9 mouse cellular contexts compared by ENCODE assay signal in genomic region chr17:56614391-56615135, GRCm38 (mm10). TPM values are rescaled to one million over a fixed set of nuclear protein-coding genes. Genes with fewer than 3 reads are reported as not detected.
DNase-seq lines count a peak whose midpoint lies in the region; ATAC-seq and TF ChIP-seq lines count a peak whose summit lies in the region.
"Had no signal": no experiment of that assay in that cellular context is flagged by ENCODE, and none has a peak within 500 bp of the region (broad histone marks: within the 10 kb centered on the region; RNA-seq: fewer than 3 reads in every experiment).

No protein-coding gene starts in this region.

- TF ChIP-seq EP300 in heart, postnatal 0 days (IDR thresholded peaks at IDR 0.05; ENCODE audit: low read depth) = no peak
- no peak for TF ChIP-seq EP300 in liver, embryonic 14.5 days (IDR thresholded peaks at IDR 0.05; ENCODE audit: low read depth)

- H3K9ac ChIP-seq in heart, postnatal 0 days (replicated peaks; ENCODE audit: low read depth, low read length) = peak overlapping the region; percentile 90
- H3K9ac ChIP-seq in liver, embryonic 14.5 days (replicated peaks) = peak overlapping the region; percentile 91

- 0 out of 2 replicates have a peak overlapping the region, but pooled peaks have one; percentile 4 for H3K27ac ChIP-seq in left cerebral cortex, adult 2 months
- H3K27ac ChIP-seq in heart, postnatal 0 days (ENCODE audit: low read depth) = peak overlapping the region; percentile 87
- peak overlapping the region; percentile 33; the same call in 1 of the 2 replicates for H3K27ac ChIP-seq in liver, embryonic 14.5 days

- ATAC-seq in heart, postnatal 0 days (ENCODE audit: insufficient read depth, low read depth) = no peak
- no peak for ATAC-seq in liver, embryonic 14.5 days (ENCODE audit: insufficient read depth)
- ATAC-seq in megakaryocyte-erythroid progenitor cell, adult 5-6 weeks (replicated peaks; ENCODE audit: low FRiP score, low TSS enrichment, poor library complexity, severe bottlenecking) = no peak

- H3K4me1 ChIP-seq in heart, postnatal 0 days (ENCODE audit: control insufficient read depth, insufficient read depth) = peaks cover 13% of the 10 kb centered on the region
- H3K4me1 ChIP-seq in liver, embryonic 14.5 days (replicated peaks; ENCODE audit: control insufficient read depth in 2 of 2, insufficient read depth in 2 of 2, low read length in 1 of 2) = peaks cover 21 to 30% of the 10 kb centered on the region in 2 experiments

- no peak for TF ChIP-seq CTCF in left cerebral cortex, adult 2 months (IDR thresholded peaks at IDR 0.05)
- no peak for TF ChIP-seq CTCF in heart, postnatal 0 days (IDR thresholded peaks at IDR 0.05; ENCODE audit: low read depth)
- TF ChIP-seq CTCF in liver, embryonic 14.5 days (IDR thresholded peaks at IDR 0.05; ENCODE audit: low read depth) = no peak

- peak overlapping the region; percentile 81 for H3K4me2 ChIP-seq in heart, postnatal 0 days (ENCODE audit: low read depth, low read length)
- peak overlapping the region; percentile 95 for H3K4me2 ChIP-seq in liver, embryonic 14.5 days (ENCODE audit: low read depth)

- DNase-seq in left cerebral cortex, adult 2 months (ENCODE audit: extremely low spot score in 1 of 2, low spot score in 2 of 2) = no peak
- no peak for DNase-seq in left cerebral cortex, adult 11 months (ENCODE audit: low spot score)
- DNase-seq in adipocyte (ENCODE audit: low spot score) = peak; percentile 43
- no peak for DNase-seq in heart, postnatal 0 days (ENCODE audit: low spot score)
- no peak for DNase-seq in liver, embryonic 14.5 days (ENCODE audit: low read depth in 3 of 3, low spot score in 3 of 3)
- DNase-seq in right cerebral cortex, postnatal 25 days = no peak
- no peak for DNase-seq in testis, postnatal 14 days (ENCODE audit: low spot score)

- intact Hi-C loops in left cerebral cortex, adult 2 months (cut with DNase I) = loop anchor here (5.0 kb wide), 1 partner anchor 148 kb away; the partner anchor contains the start of gene Dus3l

- peaks cover 49% of the 10 kb centered on the region for H3K36me3 ChIP-seq in heart, postnatal 0 days (replicated peaks; ENCODE audit: control insufficient read depth, insufficient read depth, low read length)
- H3K36me3 ChIP-seq in liver, embryonic 14.5 days (replicated peaks; ENCODE audit: control insufficient read depth, insufficient read depth, low read depth) = peaks cover 42% of the 10 kb centered on the region

- peak overlapping the region; percentile 81 for H3K4me3 ChIP-seq in left cerebral cortex, adult 2 months
- peak overlapping the region; percentile 84 for H3K4me3 ChIP-seq in heart, postnatal 0 days (ENCODE audit: low read depth, low read length)
- H3K4me3 ChIP-seq in liver, embryonic 14.5 days (ENCODE audit: insufficient read depth in 1 of 2, low read depth in 2 of 2, low read length in 2 of 2) = peak overlapping the region; percentile 78 to 79

- no peaks in the 10 kb centered on the region for H3K9me3 ChIP-seq in heart, postnatal 0 days (replicated peaks; ENCODE audit: control insufficient read depth, low read length)
- H3K9me3 ChIP-seq in liver, embryonic 14.5 days (ENCODE audit: control insufficient read depth, low read length) = no peaks in the 10 kb centered on the region

- H3K27me3 ChIP-seq in heart, postnatal 0 days (ENCODE audit: control insufficient read depth, insufficient read depth, low read length) = no peaks in the 10 kb centered on the region
- H3K27me3 ChIP-seq in liver, embryonic 14.5 days (ENCODE audit: control insufficient read depth, insufficient read depth, low read length) = no peaks in the 10 kb centered on the region

- 24% methylated on average over 14 of the region's 14 CpGs for WGBS in heart, postnatal 0 days
- WGBS in liver, embryonic 14.5 days (ENCODE audit: insufficient replicate concordance) = 19% methylated on average over 14 of the region's 14 CpGs

RNA-seq across cellular contexts. Expression of gene Rpl36, which starts 1.3 kb away (rescaled TPM):
- 100 to 1,000 TPM; 351 to 353 TPM for total RNA-seq in left cerebral cortex, adult 2 months (2021)
- 1,192 and 2,008 TPM in 2 replicates for total RNA-seq in heart, postnatal 0 days (2014; rRNA removed; ENCODE audit: low replicate concordance)
- polyA plus RNA-seq in heart, postnatal 0 days (2015; fragmentation: Nextera tagmentation; extraction: Ambion mirVana) = 1,600 and 1,704 TPM in 2 replicates
- 1,839 and 1,886 TPM in 2 replicates for polyA plus RNA-seq in liver, embryonic 14.5 days (2012; rRNA removed)
- 1,322 and 1,328 TPM in 2 replicates for polyA plus RNA-seq in liver, embryonic 14.5 days (2014; fragmentation: Nextera tagmentation; extraction: Ambion mirVana)
- total RNA-seq in megakaryocyte-erythroid progenitor cell, adult 5-6 weeks (2014; fragmentation: Nextera tagmentation) = 2,912 and 4,512 TPM in 2 replicates
- 2,001 and 2,083 TPM in 2 replicates for total RNA-seq in megakaryocyte-erythroid progenitor cell, adult 5-6 weeks (2017)

RNA-seq across cellular contexts. Expression of gene 2410015M20Rik, which starts 5.0 kb away (rescaled TPM):
- total RNA-seq in left cerebral cortex, adult 2 months (2021) = 100 to 1,000 TPM; 123 to 148 TPM
- total RNA-seq in heart, postnatal 0 days (2014; rRNA removed; ENCODE audit: low replicate concordance) = 199 and 207 TPM in 2 replicates
- 527 and 554 TPM in 2 replicates for polyA plus RNA-seq in heart, postnatal 0 days (2015; fragmentation: Nextera tagmentation; extraction: Ambion mirVana)
- 53.4 and 84.4 TPM in 2 replicates for polyA plus RNA-seq in liver, embryonic 14.5 days (2012; rRNA removed)
- polyA plus RNA-seq in liver, embryonic 14.5 days (2014; fragmentation: Nextera tagmentation; extraction: Ambion mirVana) = 183 and 186 TPM in 2 replicates
- 126 and 171 TPM in 2 replicates for total RNA-seq in megakaryocyte-erythroid progenitor cell, adult 5-6 weeks (2014; fragmentation: Nextera tagmentation)
- 82.9 and 126 TPM in 2 replicates for total RNA-seq in megakaryocyte-erythroid progenitor cell, adult 5-6 weeks (2017)

RNA-seq across cellular contexts. Expression of gene Lonp1, which starts 12.1 kb away (rescaled TPM):
- 10 to 100 TPM; 62.7 to 62.8 TPM for total RNA-seq in left cerebral cortex, adult 2 months (2021)
- 109 and 115 TPM in 2 replicates for total RNA-seq in heart, postnatal 0 days (2014; rRNA removed; ENCODE audit: low replicate concordance)
- polyA plus RNA-seq in heart, postnatal 0 days (2015; fragmentation: Nextera tagmentation; extraction: Ambion mirVana) = 43.6 and 46.4 TPM in 2 replicates
- polyA plus RNA-seq in liver, embryonic 14.5 days (2012; rRNA removed) = 38.5 and 46.3 TPM in 2 replicates
- 28.8 and 36.9 TPM in 2 replicates for polyA plus RNA-seq in liver, embryonic 14.5 days (2014; fragmentation: Nextera tagmentation; extraction: Ambion mirVana)
- 59.8 and 63.2 TPM in 2 replicates for total RNA-seq in megakaryocyte-erythroid progenitor cell, adult 5-6 weeks (2014; fragmentation: Nextera tagmentation)
- total RNA-seq in megakaryocyte-erythroid progenitor cell, adult 5-6 weeks (2017) = 76.5 and 108 TPM in 2 replicates

RNA-seq across cellular contexts. Expression of gene Catsperd, which starts 13.4 kb away (rescaled TPM):
- total RNA-seq in left cerebral cortex, adult 2 months (2021) = under 1 TPM; 0.38 to 0.65 TPM
- not detected in 2 replicates for total RNA-seq in heart, postnatal 0 days (2014; rRNA removed; ENCODE audit: low replicate concordance)
- 0.20 and 0.23 TPM in 2 replicates for polyA plus RNA-seq in heart, postnatal 0 days (2015; fragmentation: Nextera tagmentation; extraction: Ambion mirVana)
- 0.33 and 0.45 TPM in 2 replicates for polyA plus RNA-seq in liver, embryonic 14.5 days (2012; rRNA removed)
- 0.39 and 0.54 TPM in 2 replicates for polyA plus RNA-seq in liver, embryonic 14.5 days (2014; fragmentation: Nextera tagmentation; extraction: Ambion mirVana)
- not detected in 2 replicates for total RNA-seq in megakaryocyte-erythroid progenitor cell, adult 5-6 weeks (2014; fragmentation: Nextera tagmentation)
- total RNA-seq in megakaryocyte-erythroid progenitor cell, adult 5-6 weeks (2017) = 0.38 TPM in 1 of 2 replicates, not detected in the other
- total RNA-seq: common myeloid progenitor, adult 5-6 weeks had no signal

RNA-seq across cellular contexts. Expression of gene Safb, which starts 29.9 kb away (rescaled TPM):
- 100 to 1,000 TPM; 160 to 168 TPM for total RNA-seq in left cerebral cortex, adult 2 months (2021)
- 15.4 and 39.8 TPM in 2 replicates for total RNA-seq in heart, postnatal 0 days (2014; rRNA removed; ENCODE audit: low replicate concordance)
- 52.9 and 55.5 TPM in 2 replicates for polyA plus RNA-seq in heart, postnatal 0 days (2015; fragmentation: Nextera tagmentation; extraction: Ambion mirVana)
- 26.5 and 47.3 TPM in 2 replicates for polyA plus RNA-seq in liver, embryonic 14.5 days (2012; rRNA removed)
- 22.1 and 27.1 TPM in 2 replicates for polyA plus RNA-seq in liver, embryonic 14.5 days (2014; fragmentation: Nextera tagmentation; extraction: Ambion mirVana)
- 122 and 171 TPM in 2 replicates for total RNA-seq in megakaryocyte-erythroid progenitor cell, adult 5-6 weeks (2014; fragmentation: Nextera tagmentation)
- total RNA-seq in megakaryocyte-erythroid progenitor cell, adult 5-6 weeks (2017) = 92.4 and 103 TPM in 2 replicates

Comparison
In these comparisons a context has a peak if more than half of its experiments do, and no peak if none do; other contexts are left out.
1. H3K27ac ChIP-seq: peak in every context shown above with its lines; median percentile 87 in heart, postnatal 0 days; 33 in liver, embryonic 14.5 days; 4 in left cerebral cortex, adult 2 months.